Mouse (Mus musculus) forebrain, embryonic 11.5 days (tissue): ENCODE data around the gene Serpinb6b. TPM values are rescaled to one million over a fixed set of nuclear protein-coding genes. Genes with fewer than 3 reads are reported as not detected.

Experiments
- polyA plus RNA-seq: library from polyadenylated mRNA; unstranded; fragments of >200 nt; fragmentation: Nextera tagmentation; extraction: Ambion mirVana; gene quantifications from 2 replicates; pipeline ENCODE4 v1.2.1, GENCODE M21; 2014

Gene Serpinb6b
- polyA plus RNA-seq, 1 experiment from 2014 or later = 0.53 TPM

Other genes with a start within 250 kb of the Serpinb6b start
- 0.11 TPM in 1 of 2 replicates, not detected in the other for gene Mylk4, start 181.3 kb upstream of the Serpinb6b start, polyA plus RNA-seq
- gene Wrnip1, start 163.2 kb upstream of the Serpinb6b start, polyA plus RNA-seq = 22.1 and 22.9 TPM in 2 replicates
- gene D930007J09Rik, start 162.4 kb upstream of the Serpinb6b start, polyA plus RNA-seq = not detected in 2 replicates
- gene Serpinb1a, start 114.0 kb upstream of the Serpinb6b start, polyA plus RNA-seq = 0.68 and 1.1 TPM in 2 replicates
- gene Serpinb1c, start 67.0 kb upstream of the Serpinb6b start, polyA plus RNA-seq = not detected in 2 replicates
- gene Serpinb9, start 38.0 kb downstream of the Serpinb6b start, polyA plus RNA-seq = 0.55 and 0.99 TPM in 2 replicates
- gene Serpinb9b, start 62.2 kb downstream of the Serpinb6b start, polyA plus RNA-seq = 0.15 TPM in 1 of 2 replicates, not detected in the other
- gene Serpinb1b, start 113.4 kb downstream of the Serpinb6b start, polyA plus RNA-seq = 0.11 TPM in 1 of 2 replicates, not detected in the other
- gene Serpinb9c, start 194.5 kb downstream of the Serpinb6b start, polyA plus RNA-seq = not detected in 2 replicates
- not detected in 2 replicates for gene Serpinb9d, start 227.8 kb downstream of the Serpinb6b start, polyA plus RNA-seq